13 mouse cellular contexts compared by ENCODE assay signal in the genomic region with DNA sequence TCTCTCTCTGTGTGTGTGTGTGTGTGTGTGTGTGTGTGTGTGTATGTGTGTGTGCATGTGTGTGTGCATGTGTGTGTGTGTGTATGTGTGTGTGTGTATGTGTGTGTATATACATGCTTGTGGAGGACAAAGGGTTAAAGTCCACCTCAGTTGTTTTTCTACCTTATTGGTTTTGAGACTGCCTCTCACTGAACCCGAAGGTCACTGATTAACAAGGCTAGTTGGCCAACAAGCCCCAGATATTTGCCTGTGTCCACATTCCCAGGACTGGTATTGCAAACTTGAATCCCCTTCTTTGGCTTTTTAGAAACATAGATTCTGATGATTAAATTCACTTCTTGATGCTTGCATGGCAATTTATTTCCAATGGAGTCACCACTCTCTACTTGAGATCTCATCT.
"Had no signal": no experiment of that assay in that cellular context is flagged by ENCODE, and none has a peak within 500 bp of the region (broad histone marks: within the 10 kb centered on the region; RNA-seq: fewer than 3 reads in every experiment).

No protein-coding gene starts in this region.

- ATAC-seq: hindbrain, postnatal 0 days; lung, postnatal 0 days had no signal

- H3K27me3 ChIP-seq: hindbrain, embryonic 13.5 days; neural tube, embryonic 12.5 days had no signal

- H3K4me2 ChIP-seq: hindbrain, embryonic 13.5 days; neural tube, embryonic 12.5 days had no signal

- DNase-seq: lung, adult 2 months; lung, postnatal 4 days; midbrain, embryonic 14.5 days; thymus, postnatal 14 days had no signal

- H3K36me3 ChIP-seq: hindbrain, embryonic 13.5 days; limb, embryonic 10.5 days; midbrain, embryonic 10.5 days; neural tube, embryonic 12.5 days had no signal

- H3K9ac ChIP-seq: hindbrain, embryonic 13.5 days; neural tube, embryonic 12.5 days had no signal

- H3K4me1 ChIP-seq: hindbrain, embryonic 13.5 days; limb, embryonic 10.5 days; midbrain, embryonic 10.5 days; neural tube, embryonic 12.5 days had no signal

- H3K27ac ChIP-seq: hindbrain, embryonic 13.5 days; hindbrain, postnatal 0 days; kidney, postnatal 0 days; left cerebral cortex, adult 2 months; limb, embryonic 10.5 days; midbrain, embryonic 10.5 days; neural tube, embryonic 12.5 days; stomach, postnatal 0 days had no signal

- H3K9me3 ChIP-seq: hindbrain, embryonic 13.5 days; limb, embryonic 10.5 days; midbrain, embryonic 10.5 days; neural tube, embryonic 12.5 days had no signal

- H3K4me3 ChIP-seq: hindbrain, embryonic 13.5 days; left cerebral cortex, adult 2 months; limb, embryonic 10.5 days; midbrain, embryonic 10.5 days; neural tube, embryonic 12.5 days had no signal
